Mouse (Mus musculus): ENCODE measurements around the gene Il2rg. TPM values are rescaled to one million over a fixed set of nuclear protein-coding genes. Genes with fewer than 3 reads are reported as not detected.

Il2rg gene
- 31.2 TPM for polyA plus RNA-seq (2014; fragmentation: Illumina TruSeq; extraction: RNeasy Lipid Tissue Mini Kit (QIAGEN cat#74804); ENCODE audit: low replicate concordance)

GRCm38 (mm10) chrX:101268025-101268754, at the start of gene Il2rg:
Gene Il2rg (minus strand): TSS chrX:101268255.

GRCm38 (mm10) chrX:101299055-101299454, 31.0 kb upstream of the Il2rg start, which contains the start of gene Nlgn3:
Gene Nlgn3 (plus strand): TSS chrX:101299168.

DNA sequence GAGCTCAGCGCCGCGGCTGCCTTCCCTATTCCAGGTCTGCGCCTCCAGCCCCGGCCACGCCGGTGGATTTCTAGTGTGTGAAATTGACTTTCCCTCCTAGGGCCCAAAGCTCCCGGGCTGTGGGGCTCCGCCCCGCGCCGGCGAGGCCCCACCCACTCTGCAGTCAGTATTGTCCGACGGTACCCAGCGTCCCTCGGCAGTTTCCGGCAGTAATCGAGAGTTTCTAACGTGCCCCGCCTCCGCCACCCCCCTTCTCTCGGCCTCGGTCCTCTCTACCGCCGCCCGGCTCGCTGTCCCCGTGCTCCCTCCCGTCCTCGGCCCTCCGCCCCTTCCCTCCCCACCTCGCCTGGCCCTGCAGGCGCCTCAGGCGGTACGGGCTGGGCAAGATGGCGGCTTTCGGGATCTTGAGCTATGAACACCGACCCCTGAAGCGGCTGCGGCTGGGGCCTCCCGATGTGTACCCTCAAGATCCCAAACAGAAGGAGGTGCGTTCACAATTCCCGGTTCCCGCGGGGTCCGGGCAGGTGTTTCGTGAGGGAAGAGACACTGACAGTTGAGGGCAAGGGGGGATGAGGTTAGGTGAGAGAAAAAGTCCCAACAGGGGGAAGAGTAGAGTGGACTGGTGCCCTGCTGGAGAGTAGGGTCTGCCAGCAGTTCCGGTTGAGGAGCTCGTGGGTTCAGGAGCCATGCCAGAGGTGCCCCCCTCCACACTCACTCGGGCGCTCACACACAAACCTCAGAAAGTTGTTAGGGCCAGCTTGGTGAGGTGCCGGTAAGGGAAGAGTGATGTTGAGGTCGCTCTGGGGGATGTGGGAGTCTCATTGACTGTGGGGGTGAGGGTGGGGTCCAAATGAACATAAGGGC, 6.1 kb upstream of the Il2rg start, which contains the start of gene Med12:
Gene Med12 (plus strand): TSS at position 156 of the 864 bp plus-strand sequence.

GRCm38 (mm10) chrX:101268755-101269124, 685 bp upstream of the Il2rg start, which contains the start of gene Gm20489:
Gene Gm20489 (minus strand): TSS chrX:101269023.

GRCm38 (mm10) chrX:101263892-101264291, 4.2 kb downstream of the Il2rg start, which contains the start of gene Gm614:
Gene Gm614 (minus strand): TSS chrX:101263992.

GRCm38 (mm10) chrX:101253952-101254729, 13.9 kb downstream of the Il2rg start, which contains the start of gene Foxo4:
Gene Foxo4 (plus strand): TSS chrX:101254528.

GRCm38 (mm10) chrX:101221834-101222795, 45.9 kb downstream of the Il2rg start, which contains the start of gene Snx12:
Gene Snx12 (minus strand): TSS chrX:101222563.

Other genes with a start within 250 kb of the Il2rg start
- gene Tex11, start 208.6 kb downstream of the Il2rg start, polyA plus RNA-seq (2014; fragmentation: Illumina TruSeq; extraction: RNeasy Lipid Tissue Mini Kit (QIAGEN cat#74804); ENCODE audit: low replicate concordance), result not detected
- 0.67 TPM for gene Slc7a3, start 182.2 kb downstream of the Il2rg start, polyA plus RNA-seq (2014; fragmentation: Illumina TruSeq; extraction: RNeasy Lipid Tissue Mini Kit (QIAGEN cat#74804); ENCODE audit: low replicate concordance)
- 18.7 TPM for gene Snx12, start 45.7 kb downstream of the Il2rg start, polyA plus RNA-seq (2014; fragmentation: Illumina TruSeq; extraction: RNeasy Lipid Tissue Mini Kit (QIAGEN cat#74804); ENCODE audit: low replicate concordance)
- 12.4 TPM for gene Foxo4, start 13.7 kb downstream of the Il2rg start, polyA plus RNA-seq (2014; fragmentation: Illumina TruSeq; extraction: RNeasy Lipid Tissue Mini Kit (QIAGEN cat#74804); ENCODE audit: low replicate concordance)
- gene Gm614, start 4.3 kb downstream of the Il2rg start, polyA plus RNA-seq (2014; fragmentation: Illumina TruSeq; extraction: RNeasy Lipid Tissue Mini Kit (QIAGEN cat#74804); ENCODE audit: low replicate concordance), result not detected
- 0.52 TPM for gene Gm20489, start 768 bp upstream of the Il2rg start, polyA plus RNA-seq (2014; fragmentation: Illumina TruSeq; extraction: RNeasy Lipid Tissue Mini Kit (QIAGEN cat#74804); ENCODE audit: low replicate concordance)
- 2.1 TPM for gene Med12, start 5.8 kb upstream of the Il2rg start, polyA plus RNA-seq (2014; fragmentation: Illumina TruSeq; extraction: RNeasy Lipid Tissue Mini Kit (QIAGEN cat#74804); ENCODE audit: low replicate concordance)
- 0.19 TPM for gene Nlgn3, start 30.9 kb upstream of the Il2rg start, polyA plus RNA-seq (2014; fragmentation: Illumina TruSeq; extraction: RNeasy Lipid Tissue Mini Kit (QIAGEN cat#74804); ENCODE audit: low replicate concordance)
- gene Gjb1, start 108.1 kb upstream of the Il2rg start, polyA plus RNA-seq (2014; fragmentation: Illumina TruSeq; extraction: RNeasy Lipid Tissue Mini Kit (QIAGEN cat#74804); ENCODE audit: low replicate concordance), result 4.8 TPM
- gene Zmym3, start 152.6 kb upstream of the Il2rg start, polyA plus RNA-seq (2014; fragmentation: Illumina TruSeq; extraction: RNeasy Lipid Tissue Mini Kit (QIAGEN cat#74804); ENCODE audit: low replicate concordance), result 12.4 TPM
- gene Nono, start 161.1 kb upstream of the Il2rg start, polyA plus RNA-seq (2014; fragmentation: Illumina TruSeq; extraction: RNeasy Lipid Tissue Mini Kit (QIAGEN cat#74804); ENCODE audit: low replicate concordance), result 262 TPM
- gene Itgb1bp2, start 180.8 kb upstream of the Il2rg start, polyA plus RNA-seq (2014; fragmentation: Illumina TruSeq; extraction: RNeasy Lipid Tissue Mini Kit (QIAGEN cat#74804); ENCODE audit: low replicate concordance), result 0.97 TPM

All from small intestine, adult 10 weeks (tissue).